Mouse (Mus musculus) lung, postnatal 0 days (tissue): Measurements from ENCODE around the gene Zfp266.

ENCODE experiments used
- CTCF ChIP-seq: IDR thresholded peaks from 2 replicates; pipeline ENCODE4 v1.5.1; 2016; ENCODE audit warnings: antibody characterized with exemption, mild to moderate bottlenecking
- EP300 ChIP-seq: IDR thresholded peaks from 2 replicates; pipeline ENCODE4 v1.6.1; 2016; ENCODE audit warnings: antibody characterized with exemption, mild to moderate bottlenecking, control low read depth

- TF ChIP-seq CTCF (no peak), EP300 (no peak)
Measured at GRCm38 (mm10) chr9:20519949-20520348, 1.3 kb downstream of the Zfp266 start.
